Comparison of ENCODE assay signal across 8 mouse cellular contexts in genomic region chr10:57796057-57796456, GRCm38 (mm10). TPM values are rescaled to one million over a fixed set of nuclear protein-coding genes. Genes with fewer than 3 reads are reported as not detected.
A peak's percentile ranks its signal among the peaks of the same experiment; 100 is the strongest.
DNase-seq lines count a peak whose midpoint lies in the region; ATAC-seq lines count a peak whose summit lies in the region.

No protein-coding gene starts in this region.

- WGBS in hindbrain, embryonic 12.5 days = 44% methylated on average over 4 of the region's 4 CpGs
- WGBS in limb, embryonic 13.5 days = 34% methylated on average over 4 of the region's 4 CpGs
- WGBS in midbrain, embryonic 13.5 days = 56% methylated on average over 4 of the region's 4 CpGs

- no peak overlapping the region for H3K4me3 ChIP-seq in hindbrain, embryonic 12.5 days
- H3K4me3 ChIP-seq in limb, embryonic 13.5 days = no peak overlapping the region
- no peak overlapping the region for H3K4me3 ChIP-seq in midbrain, embryonic 13.5 days (replicated peaks)

- no peak overlapping the region for H3K27ac ChIP-seq in hindbrain, embryonic 12.5 days
- H3K27ac ChIP-seq in limb, embryonic 13.5 days = no peak overlapping the region
- no peak overlapping the region for H3K27ac ChIP-seq in midbrain, embryonic 13.5 days

- DNase-seq in A20 (ENCODE audit: low read depth, low spot score) = peak; percentile 43
- peak; percentile 22 for DNase-seq in ES-CJ7 (ENCODE audit: low read depth, low spot score)
- peak; percentile 42 for DNase-seq in thymus, postnatal 25 days
- no peak for DNase-seq in left cerebral cortex, adult 11 months (ENCODE audit: low spot score)

- peak; percentile 74 for ATAC-seq in erythroblast, adult 5-6 weeks (replicated peaks; ENCODE audit: low FRiP score, poor library complexity, severe bottlenecking)
- ATAC-seq in hindbrain, embryonic 12.5 days (ENCODE audit: low FRiP score) = peak; percentile 42; the same call in 1 of the 2 replicates
- peak; percentile 38; the same call in 1 of the 2 replicates for ATAC-seq in limb, embryonic 13.5 days (ENCODE audit: low FRiP score, low read depth)
- ATAC-seq in midbrain, embryonic 13.5 days = no peak; the same call in 1 of the 2 replicates

- H3K36me3 ChIP-seq in hindbrain, embryonic 12.5 days = peaks cover 16% of the 10 kb centered on the region
- no peaks in the 10 kb centered on the region for H3K36me3 ChIP-seq in limb, embryonic 13.5 days
- peaks cover 11% of the 10 kb centered on the region for H3K36me3 ChIP-seq in midbrain, embryonic 13.5 days

- H3K27me3 ChIP-seq in hindbrain, embryonic 12.5 days = no peaks in the 10 kb centered on the region
- H3K27me3 ChIP-seq in limb, embryonic 13.5 days = no peaks in the 10 kb centered on the region
- 0 out of 2 replicates have a peak, but pooled peaks cover 2% of the 10 kb centered on the region for H3K27me3 ChIP-seq in midbrain, embryonic 13.5 days

- H3K4me1 ChIP-seq in hindbrain, embryonic 12.5 days = peaks cover 16% of the 10 kb centered on the region
- H3K4me1 ChIP-seq in limb, embryonic 13.5 days = peaks cover 17% of the 10 kb centered on the region
- H3K4me1 ChIP-seq in midbrain, embryonic 13.5 days (replicated peaks) = peaks cover 20% of the 10 kb centered on the region

- peaks cover 16% of the 10 kb centered on the region for H3K9me3 ChIP-seq in hindbrain, embryonic 12.5 days (replicated peaks)
- H3K9me3 ChIP-seq in limb, embryonic 13.5 days = no peaks in the 10 kb centered on the region
- peaks cover 6% of the 10 kb centered on the region; the same call in 1 of the 2 replicates for H3K9me3 ChIP-seq in midbrain, embryonic 13.5 days

- no peak overlapping the region for H3K9ac ChIP-seq in hindbrain, embryonic 12.5 days
- no peak overlapping the region for H3K9ac ChIP-seq in limb, embryonic 13.5 days
- H3K9ac ChIP-seq in midbrain, embryonic 13.5 days (replicated peaks) = no peak overlapping the region

- no peak overlapping the region for H3K4me2 ChIP-seq in hindbrain, embryonic 12.5 days (replicated peaks)
- peak overlapping the region; percentile 96 for H3K4me2 ChIP-seq in limb, embryonic 13.5 days (replicated peaks)
- H3K4me2 ChIP-seq in midbrain, embryonic 13.5 days (replicated peaks) = peak overlapping the region; percentile 96

RNA-seq across cellular contexts. Expression of gene Smpdl3a, which starts 1.9 kb away (rescaled TPM):
- total RNA-seq in erythroblast, adult 5-6 weeks (2015; ENCODE audit: low replicate concordance) = 85.5 and 97.2 TPM in 2 replicates
- 38.9 and 45.8 TPM in 2 replicates for total RNA-seq in erythroblast, adult 5-6 weeks (2017; ENCODE audit: low replicate concordance)
- polyA plus RNA-seq in hindbrain, embryonic 12.5 days (2016; fragmentation: Nextera tagmentation; extraction: Ambion mirVana) = 13.3 and 17.1 TPM in 2 replicates
- polyA plus RNA-seq in limb, embryonic 13.5 days (2015; fragmentation: Nextera tagmentation; extraction: Ambion mirVana) = 10.7 and 11.6 TPM in 2 replicates
- 9.6 and 14.1 TPM in 2 replicates for polyA plus RNA-seq in midbrain, embryonic 13.5 days (2015; fragmentation: Nextera tagmentation; extraction: Ambion mirVana)

RNA-seq across cellular contexts. Expression of gene Fabp7, which starts 11.4 kb away (rescaled TPM):
- total RNA-seq in erythroblast, adult 5-6 weeks (2015; ENCODE audit: low replicate concordance) = not detected in 2 replicates
- not detected in 2 replicates for total RNA-seq in erythroblast, adult 5-6 weeks (2017; ENCODE audit: low replicate concordance)
- 1,425 and 1,599 TPM in 2 replicates for polyA plus RNA-seq in hindbrain, embryonic 12.5 days (2016; fragmentation: Nextera tagmentation; extraction: Ambion mirVana)
- polyA plus RNA-seq in limb, embryonic 13.5 days (2015; fragmentation: Nextera tagmentation; extraction: Ambion mirVana) = 9.3 and 10.8 TPM in 2 replicates
- 1,295 and 1,380 TPM in 2 replicates for polyA plus RNA-seq in midbrain, embryonic 13.5 days (2015; fragmentation: Nextera tagmentation; extraction: Ambion mirVana)

Comparison
In these comparisons a context has a peak if more than half of its experiments do, and no peak if none do; other contexts are left out.
1. RNA of gene Fabp7, which starts 11.4 kb away (polyA plus RNA-seq): 1,425 to 1,599 TPM in hindbrain, embryonic 12.5 days and 1,295 to 1,380 TPM in midbrain, embryonic 13.5 days; 9.3 to 10.8 TPM in limb, embryonic 13.5 days; every median in the first group is over 100 times any median in the second.